Mouse (Mus musculus) hindbrain, embryonic 16.5 days (tissue): ENCODE measurements around the gene 1700018F24Rik. TPM values are rescaled to one million over a fixed set of nuclear protein-coding genes. Genes with fewer than 3 reads are reported as not detected.

Experiments
- polyA plus RNA-seq: library from polyadenylated mRNA; unstranded; fragments of >200 nt; fragmentation: Nextera tagmentation; extraction: Ambion mirVana; gene quantifications from 2 replicates; pipeline ENCODE4 v1.2.1, GENCODE M21; 2015

The 1700018F24Rik gene
- polyA plus RNA-seq, 1 experiment from 2014 or later: not detected

Other genes with a start within 250 kb of the 1700018F24Rik start
- 14.9 and 30.0 TPM in 2 replicates for gene Smurf1, start 77.1 kb upstream of the 1700018F24Rik start, polyA plus RNA-seq
- gene Gm4871, start 10.2 kb upstream of the 1700018F24Rik start, polyA plus RNA-seq: not detected in 2 replicates
- 234 and 235 TPM in 2 replicates for gene Arpc1a, start 40.8 kb downstream of the 1700018F24Rik start, polyA plus RNA-seq
- not detected in 2 replicates for gene Kpna7, start 41.0 kb downstream of the 1700018F24Rik start, polyA plus RNA-seq
- gene Arpc1b, start 71.2 kb downstream of the 1700018F24Rik start, polyA plus RNA-seq: 72.7 and 84.8 TPM in 2 replicates
- gene Pdap1, start 97.2 kb downstream of the 1700018F24Rik start, polyA plus RNA-seq: 90.9 and 98.7 TPM in 2 replicates
- gene Bud31, start 97.4 kb downstream of the 1700018F24Rik start, polyA plus RNA-seq: 164 and 169 TPM in 2 replicates
- gene Ptcd1, start 124.1 kb downstream of the 1700018F24Rik start, polyA plus RNA-seq: 19.6 and 22.4 TPM in 2 replicates
- 45.4 and 47.4 TPM in 2 replicates for gene Cpsf4, start 124.2 kb downstream of the 1700018F24Rik start, polyA plus RNA-seq
- gene Atp5j2, start 149.1 kb downstream of the 1700018F24Rik start, polyA plus RNA-seq: 673 and 743 TPM in 2 replicates
- gene Zkscan14, start 158.9 kb downstream of the 1700018F24Rik start, polyA plus RNA-seq: 13.1 and 14.1 TPM in 2 replicates
- 13.7 and 14.5 TPM in 2 replicates for gene Zkscan5, start 161.6 kb downstream of the 1700018F24Rik start, polyA plus RNA-seq
- gene Zfp655, start 188.7 kb downstream of the 1700018F24Rik start, polyA plus RNA-seq: 27.2 and 30.0 TPM in 2 replicates
- gene Zscan25, start 237.5 kb downstream of the 1700018F24Rik start, polyA plus RNA-seq: 0.40 and 0.47 TPM in 2 replicates